8 mouse cellular contexts compared by ENCODE assay signal in genomic region chr6:72439355-72440185, GRCm38 (mm10). TPM values are rescaled to one million over a fixed set of nuclear protein-coding genes. Genes with fewer than 3 reads are reported as not detected.
DNase-seq lines count a peak whose midpoint lies in the region; ATAC-seq and TF ChIP-seq lines count a peak whose summit lies in the region.

Mat2a (minus strand) TSS chr6:72439558.

- peak within 1 kb of the TSS; percentile 99 for H3K4me3 ChIP-seq in bone marrow, adult 2 months (replicated peaks; ENCODE audit: control insufficient read depth, low read depth, low read length)
- peak within 1 kb of the TSS; percentile 97 for H3K4me3 ChIP-seq in embryonic facial prominence, embryonic 15.5 days (replicated peaks)
- H3K4me3 ChIP-seq in kidney, embryonic 14.5 days (ENCODE audit: low read length): peak within 1 kb of the TSS; percentile 98
- peak within 1 kb of the TSS; percentile 97 for H3K4me3 ChIP-seq in limb, embryonic 15.5 days

- no peaks in the 10 kb centered on the region for H3K9me3 ChIP-seq in embryonic facial prominence, embryonic 15.5 days (replicated peaks)
- no peaks in the 10 kb centered on the region for H3K9me3 ChIP-seq in kidney, embryonic 14.5 days (ENCODE audit: control insufficient read depth, low read length)
- H3K9me3 ChIP-seq in limb, embryonic 15.5 days: no peaks in the 10 kb centered on the region

- peaks cover 4% of the 10 kb centered on the region for H3K4me1 ChIP-seq in bone marrow, adult 2 months (ENCODE audit: control insufficient read depth, insufficient read depth, low read length)
- peaks cover 26% of the 10 kb centered on the region for H3K4me1 ChIP-seq in embryonic facial prominence, embryonic 15.5 days
- H3K4me1 ChIP-seq in kidney, embryonic 14.5 days (ENCODE audit: control insufficient read depth, insufficient read depth, low read length): peaks cover 10% of the 10 kb centered on the region; the same call in 1 of the 2 replicates
- peaks cover 26% of the 10 kb centered on the region for H3K4me1 ChIP-seq in limb, embryonic 15.5 days

- peak; percentile 98 for TF ChIP-seq POLR2A in bone marrow, adult 2 months (IDR thresholded peaks at IDR 0.05; ENCODE audit: borderline replicate concordance, control insufficient read depth, low read depth, low read length)

- H3K36me3 ChIP-seq in embryonic facial prominence, embryonic 15.5 days: peaks cover 26% of the 10 kb centered on the region
- peaks cover 34% of the 10 kb centered on the region for H3K36me3 ChIP-seq in kidney, embryonic 14.5 days (ENCODE audit: control insufficient read depth, insufficient read depth, low read length)
- peaks cover 23% of the 10 kb centered on the region for H3K36me3 ChIP-seq in limb, embryonic 15.5 days

- H3K9ac ChIP-seq in embryonic facial prominence, embryonic 15.5 days: peak within 1 kb of the TSS; percentile 100
- H3K9ac ChIP-seq in kidney, embryonic 14.5 days (ENCODE audit: low read depth, low read length): peak within 1 kb of the TSS; percentile 99
- peak within 1 kb of the TSS; percentile 100 for H3K9ac ChIP-seq in limb, embryonic 15.5 days

- no peaks in the 10 kb centered on the region for H3K27me3 ChIP-seq in embryonic facial prominence, embryonic 15.5 days
- H3K27me3 ChIP-seq in kidney, embryonic 14.5 days (ENCODE audit: control insufficient read depth, insufficient read depth, low read length): no peaks in the 10 kb centered on the region
- H3K27me3 ChIP-seq in limb, embryonic 15.5 days: no peaks in the 10 kb centered on the region

- TF ChIP-seq CTCF in bone marrow, adult 2 months (IDR thresholded peaks at IDR 0.05; ENCODE audit: control insufficient read depth, insufficient read depth, low read length): peak; percentile 60

- ATAC-seq in embryonic facial prominence, embryonic 15.5 days (ENCODE audit: insufficient number of reproducible peaks, low FRiP score, low TSS enrichment, low read depth): peak; percentile 92
- peak; percentile 91 for ATAC-seq in kidney, embryonic 14.5 days (ENCODE audit: low FRiP score, low TSS enrichment)
- peak; percentile 91 for ATAC-seq in limb, embryonic 15.5 days (ENCODE audit: insufficient number of reproducible peaks, low FRiP score, low TSS enrichment, low read depth)

- H3K27ac ChIP-seq in bone marrow, adult 2 months (ENCODE audit: control insufficient read depth, insufficient read depth, low read depth, low read length, poor library complexity): peak within 1 kb of the TSS; percentile 98
- H3K27ac ChIP-seq in embryonic facial prominence, embryonic 15.5 days (replicated peaks): peak within 1 kb of the TSS; percentile 100
- H3K27ac ChIP-seq in kidney, embryonic 14.5 days (ENCODE audit: low read depth, low read length): peak within 1 kb of the TSS; percentile 98
- H3K27ac ChIP-seq in limb, embryonic 15.5 days: peak within 1 kb of the TSS; percentile 100

- under 1% methylated on average over 74 of the region's 77 CpGs for WGBS in bone marrow, adult 2 months
- WGBS in embryonic facial prominence, embryonic 15.5 days: under 1% methylated on average over 77 of the region's 77 CpGs
- under 1% methylated on average over 77 of the region's 77 CpGs for WGBS in kidney, embryonic 14.5 days
- under 1% methylated on average over 74 of the region's 77 CpGs for WGBS in limb, embryonic 15.5 days

- DNase-seq in 416B (ENCODE audit: low read depth): peak; percentile 96
- DNase-seq in heart, adult 8-10 months (ENCODE audit: low spot score): peak; percentile 91
- DNase-seq in monocyte, adult 2 months (ENCODE audit: low read depth in 1 of 2, low spot score in 2 of 2): peak; percentile 87 to 94
- peak; percentile 90 to 92 for DNase-seq in spleen, postnatal 36 days (ENCODE audit: low spot score in 2 of 2)

- peak within 1 kb of the TSS; percentile 70 for H3K4me2 ChIP-seq in embryonic facial prominence, embryonic 15.5 days (replicated peaks)
- H3K4me2 ChIP-seq in kidney, embryonic 14.5 days (replicated peaks; ENCODE audit: low read depth, low read length): peak within 1 kb of the TSS; percentile 93
- H3K4me2 ChIP-seq in limb, embryonic 15.5 days: peak within 1 kb of the TSS; percentile 68

RNA-seq across cellular contexts. Expression of gene Mat2a, which starts in this region (rescaled TPM):
- 69.9 and 85.8 TPM in 2 replicates for polyA plus RNA-seq in bone marrow, adult 2 months (2011; ENCODE audit: insufficient read depth, insufficient read length, low replicate concordance, missing spikeins)
- polyA plus RNA-seq in embryonic facial prominence, embryonic 15.5 days (2015; fragmentation: Nextera tagmentation; extraction: Ambion mirVana): 294 and 307 TPM in 2 replicates
- total RNA-seq in heart, adult 8-10 months (2022): 100 to 1,000 TPM; 112 to 150 (median 119) TPM
- 322 and 463 TPM in 2 replicates for polyA plus RNA-seq in kidney, embryonic 14.5 days (2014; fragmentation: Nextera tagmentation; extraction: Ambion mirVana)
- polyA plus RNA-seq in limb, embryonic 15.5 days (2015; fragmentation: Nextera tagmentation; extraction: Ambion mirVana): 334 and 355 TPM in 2 replicates

Comparison
In these comparisons a context has a peak if more than half of its experiments do, and no peak if none do; other contexts are left out.
1. Peak in every context shown above with its lines: DNase-seq, ATAC-seq, H3K4me3 ChIP-seq and H3K27ac ChIP-seq.